Mouse (Mus musculus): Measurements from ENCODE around the gene Hist1h2af.

GRCm38 (mm10) chr13:23495526-23495925 is 38.2 kb upstream of the Hist1h2af start:
- no peak for TF ChIP-seq CTCF (IDR thresholded peaks at IDR 0.05; ENCODE audit: extremely low read depth, insufficient read length, insufficient replicate concordance, low read depth, low read length)
- TF ChIP-seq POLR2A (IDR thresholded peaks at IDR 0.05; ENCODE audit: low read depth, low read length): no peak
